Mouse (Mus musculus) neural tube, embryonic 12.5 days (tissue): Measurements from ENCODE around the gene Specc1. TPM values are rescaled to one million over a fixed set of nuclear protein-coding genes. Genes with fewer than 3 reads are reported as not detected.

Experiments
- polyA plus RNA-seq: library from polyadenylated mRNA; unstranded; fragments of >200 nt; fragmentation: Nextera tagmentation; extraction: Ambion mirVana; gene quantifications from 2 replicates; pipeline ENCODE4 v1.2.1, GENCODE M21; 2016

The Specc1 gene
- polyA plus RNA-seq, 1 experiment from 2014 or later: 14.1 TPM

Other genes starting within 250 kb of the Specc1 start
- not detected in 2 replicates for gene Slc5a10, start 235.9 kb upstream of the Specc1 start, polyA plus RNA-seq
- gene Prpsap2, start 194.7 kb upstream of the Specc1 start, polyA plus RNA-seq: 46.3 and 48.0 TPM in 2 replicates
- 34.5 and 40.6 TPM in 2 replicates for gene Ulk2, start 101.7 kb upstream of the Specc1 start, polyA plus RNA-seq
- 19.0 and 19.4 TPM in 2 replicates for gene Akap10, start 26.5 kb upstream of the Specc1 start, polyA plus RNA-seq